Mouse (Mus musculus): ENCODE data around the gene Mrnip.
"Not testable (repeated sequence)": the region's sequence is repeated elsewhere in the genome, so short reads cannot be mapped to it uniquely, and the experiment has no call there.

Gene Mrnip

DNA sequence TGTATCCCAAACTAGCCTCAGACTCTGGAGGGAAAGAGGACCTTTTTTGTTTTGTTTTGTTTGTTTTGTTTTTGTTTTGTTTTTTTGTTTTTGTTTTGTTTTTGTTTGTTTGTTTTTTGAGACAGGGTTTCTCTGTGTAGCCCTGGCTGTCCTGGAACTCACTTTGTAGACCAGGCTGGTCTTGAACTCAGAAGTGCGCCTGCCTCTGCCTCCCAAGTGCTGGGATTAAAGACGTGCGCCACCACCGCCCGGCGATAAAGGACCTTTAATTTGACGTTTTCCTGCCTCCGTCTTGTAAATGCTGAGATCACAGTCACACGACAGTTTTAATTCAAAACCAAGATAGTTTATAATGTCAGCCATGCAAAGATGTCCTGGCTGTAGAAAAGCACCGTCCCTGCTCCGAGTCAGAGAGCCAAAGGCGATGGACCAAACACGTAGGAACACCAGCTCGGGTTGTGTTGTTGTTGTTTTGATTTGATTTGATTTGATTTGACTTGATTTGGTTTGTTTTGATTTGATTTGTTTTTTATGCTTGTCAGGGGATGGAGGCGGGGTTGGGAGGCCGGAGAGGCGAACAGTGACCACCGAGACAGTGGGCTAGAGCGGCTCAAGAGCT, at the start of gene Mrnip:
Gene Mrnip, plus strand, starts transcription at position 334 of the 619 bp plus-strand sequence.
- not testable (repeated sequence) for DNase-seq (ENCODE audit: low read depth in 1 of 2, low spot score in 2 of 2)

DNA sequence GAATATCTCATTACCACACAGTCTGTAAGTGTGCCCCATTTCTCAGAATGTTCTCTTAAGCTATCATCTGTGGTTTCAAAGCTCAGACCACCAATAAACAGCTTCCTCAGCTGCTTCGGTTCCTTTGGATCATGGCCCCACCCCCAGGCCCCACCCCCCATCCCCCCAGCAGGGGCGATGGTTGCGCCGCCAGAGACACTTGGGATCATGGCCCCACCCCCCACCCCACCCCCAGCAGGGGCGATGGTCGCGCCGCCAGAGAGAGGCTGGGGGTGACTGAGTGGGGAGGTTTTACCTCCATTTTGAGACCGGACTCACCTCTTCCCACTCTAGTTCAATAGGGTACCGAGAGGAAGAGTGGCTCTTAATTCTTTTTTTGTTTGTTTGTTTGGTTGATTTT, 46.5 kb upstream of the Mrnip start:
- DNase-seq (ENCODE audit: low read depth in 1 of 2, low spot score in 2 of 2), result no peak

GRCm38 (mm10) chr11:50130811-50131766, 43.2 kb upstream of the Mrnip start, which contains the start of gene Tbc1d9b:
Gene Tbc1d9b (plus strand): TSS chr11:50131396.
- peak; percentile 52 to 82 for DNase-seq (ENCODE audit: low read depth in 1 of 2, low spot score in 2 of 2)

DNA sequence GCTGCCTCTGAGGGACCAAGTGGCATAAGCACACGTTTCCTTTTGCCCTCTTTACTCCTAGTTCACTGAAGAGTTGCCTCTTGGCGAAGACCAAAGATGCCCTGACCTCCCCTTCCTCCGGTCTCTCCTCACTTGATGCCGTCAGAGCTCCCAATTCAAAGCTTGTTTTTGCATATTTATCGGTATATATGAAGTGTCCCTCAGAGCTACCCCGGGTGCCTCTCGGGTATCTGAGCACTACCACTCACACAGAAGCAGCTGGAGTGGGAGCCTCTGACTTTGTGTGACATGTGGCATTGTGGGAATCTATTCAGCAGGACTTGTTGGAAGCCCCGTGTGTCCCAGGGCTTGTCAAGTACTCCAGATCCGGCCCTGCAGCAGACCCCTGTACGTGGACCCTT, 42.4 kb upstream of the Mrnip start:
- no peak for DNase-seq (ENCODE audit: low read depth in 1 of 2, low spot score in 2 of 2)

GRCm38 (mm10) chr11:50132265-50132664, 42.0 kb upstream of the Mrnip start:
- DNase-seq (ENCODE audit: low read depth in 1 of 2, low spot score in 2 of 2), result no peak

- no peak for DNase-seq (ENCODE audit: low read depth in 1 of 2, low spot score in 2 of 2)
Measured at GRCm38 (mm10) chr11:50134136-50134859, 39.9 kb upstream of the Mrnip start.

- DNase-seq (ENCODE audit: low read depth in 1 of 2, low spot score in 2 of 2), result no peak
Measured at GRCm38 (mm10) chr11:50138206-50138822, 35.9 kb upstream of the Mrnip start.

- DNase-seq (ENCODE audit: low read depth in 1 of 2, low spot score in 2 of 2), result no peak
Measured at GRCm38 (mm10) chr11:50139571-50139970, 34.7 kb upstream of the Mrnip start.

- no peak for DNase-seq (ENCODE audit: low read depth in 1 of 2, low spot score in 2 of 2)
Measured at GRCm38 (mm10) chr11:50145529-50145928, 28.7 kb upstream of the Mrnip start.

DNA sequence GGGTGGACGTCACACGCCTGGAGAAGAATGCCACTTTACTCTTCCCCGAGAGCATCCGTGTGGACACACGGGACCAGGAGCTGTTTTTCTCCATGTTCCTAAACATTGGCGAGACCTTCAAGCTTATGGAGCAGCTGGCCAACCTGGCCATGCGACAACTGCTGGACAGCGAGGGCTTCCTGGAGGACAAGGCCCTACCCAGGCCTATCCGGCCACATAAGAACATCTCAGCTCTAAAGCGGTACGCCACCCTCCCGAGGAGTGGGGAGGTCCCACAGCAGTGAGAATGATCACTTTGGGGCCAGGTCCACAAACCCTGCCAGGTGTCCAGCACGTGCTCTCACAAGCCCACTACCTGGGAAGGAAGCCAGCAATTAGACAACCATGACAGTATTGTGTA, 28.1 kb upstream of the Mrnip start:
- DNase-seq (ENCODE audit: low read depth in 1 of 2, low spot score in 2 of 2), result no peak

DNA sequence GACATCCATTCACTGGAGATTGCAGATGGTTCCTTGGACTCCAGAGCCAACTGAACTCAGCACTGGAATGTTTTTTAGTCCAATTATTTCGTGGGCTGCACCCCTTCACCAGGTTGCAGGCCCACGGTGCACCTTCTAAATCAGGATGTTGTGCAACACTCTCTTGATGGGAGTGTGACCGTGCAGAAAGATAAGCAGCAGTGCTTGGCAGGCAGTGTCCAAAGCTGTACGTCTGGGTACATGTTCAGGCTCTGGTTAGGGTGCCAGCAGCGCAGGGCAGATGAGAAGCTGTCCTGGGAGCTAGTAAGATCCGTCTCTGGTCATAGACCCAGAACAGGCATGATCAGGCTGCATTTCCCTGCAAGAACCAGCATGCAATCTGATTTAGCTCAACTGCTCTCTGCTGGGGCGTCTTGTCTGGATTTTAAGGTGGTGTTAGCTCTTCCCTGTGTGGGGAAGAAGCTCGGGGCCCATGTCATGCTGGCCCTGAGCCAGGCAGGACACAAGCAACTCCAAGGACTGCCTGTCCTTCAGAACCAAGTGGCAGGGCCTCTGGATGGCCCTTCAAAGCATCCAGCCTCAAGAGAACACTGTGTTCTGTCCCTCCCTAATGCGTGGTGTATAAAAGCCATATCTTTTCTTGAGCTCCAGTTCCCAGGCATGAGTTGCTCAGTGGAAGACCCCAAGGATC, 26.8 kb upstream of the Mrnip start:
- no peak for DNase-seq (ENCODE audit: low read depth in 1 of 2, low spot score in 2 of 2)

GRCm38 (mm10) chr11:50147958-50148476, 26.2 kb upstream of the Mrnip start:
- DNase-seq (ENCODE audit: low read depth in 1 of 2, low spot score in 2 of 2), result no peak

- no peak for DNase-seq (ENCODE audit: low read depth in 1 of 2, low spot score in 2 of 2)
Measured at GRCm38 (mm10) chr11:50149200-50149599, 25.0 kb upstream of the Mrnip start.

DNA sequence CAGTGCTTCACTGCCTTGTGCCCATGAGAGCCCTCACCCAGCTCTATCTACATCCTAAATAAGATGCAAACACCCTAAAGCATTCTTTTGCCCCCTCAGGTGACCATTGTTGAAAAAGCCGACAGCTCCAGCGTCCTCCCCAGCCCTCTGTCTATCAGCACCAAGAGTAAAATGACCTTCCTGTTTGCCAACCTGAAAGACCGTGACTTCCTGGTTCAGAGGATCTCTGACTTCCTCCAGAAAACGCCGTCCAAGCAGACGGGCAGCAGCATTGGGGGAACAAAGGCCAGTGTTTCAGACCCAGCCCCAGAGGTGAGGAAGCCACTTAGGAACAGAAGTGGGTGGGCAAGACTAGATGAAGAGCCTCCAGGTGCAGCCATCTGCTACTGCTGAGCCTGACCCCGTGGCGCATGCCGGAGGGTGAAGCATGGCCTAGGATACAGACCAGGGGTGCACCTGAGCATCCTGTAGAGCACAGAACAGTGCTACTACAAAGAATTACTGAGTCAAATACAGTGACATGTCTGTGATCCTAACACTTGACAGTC, 24.6 kb upstream of the Mrnip start:
- DNase-seq (ENCODE audit: low read depth in 1 of 2, low spot score in 2 of 2), result no peak

- DNase-seq (ENCODE audit: low read depth in 1 of 2, low spot score in 2 of 2), result no peak
Measured at GRCm38 (mm10) chr11:50151374-50151773, 22.9 kb upstream of the Mrnip start.

- no peak for DNase-seq (ENCODE audit: low read depth in 1 of 2, low spot score in 2 of 2)
Measured at GRCm38 (mm10) chr11:50154166-50154565, 20.1 kb upstream of the Mrnip start.

DNA sequence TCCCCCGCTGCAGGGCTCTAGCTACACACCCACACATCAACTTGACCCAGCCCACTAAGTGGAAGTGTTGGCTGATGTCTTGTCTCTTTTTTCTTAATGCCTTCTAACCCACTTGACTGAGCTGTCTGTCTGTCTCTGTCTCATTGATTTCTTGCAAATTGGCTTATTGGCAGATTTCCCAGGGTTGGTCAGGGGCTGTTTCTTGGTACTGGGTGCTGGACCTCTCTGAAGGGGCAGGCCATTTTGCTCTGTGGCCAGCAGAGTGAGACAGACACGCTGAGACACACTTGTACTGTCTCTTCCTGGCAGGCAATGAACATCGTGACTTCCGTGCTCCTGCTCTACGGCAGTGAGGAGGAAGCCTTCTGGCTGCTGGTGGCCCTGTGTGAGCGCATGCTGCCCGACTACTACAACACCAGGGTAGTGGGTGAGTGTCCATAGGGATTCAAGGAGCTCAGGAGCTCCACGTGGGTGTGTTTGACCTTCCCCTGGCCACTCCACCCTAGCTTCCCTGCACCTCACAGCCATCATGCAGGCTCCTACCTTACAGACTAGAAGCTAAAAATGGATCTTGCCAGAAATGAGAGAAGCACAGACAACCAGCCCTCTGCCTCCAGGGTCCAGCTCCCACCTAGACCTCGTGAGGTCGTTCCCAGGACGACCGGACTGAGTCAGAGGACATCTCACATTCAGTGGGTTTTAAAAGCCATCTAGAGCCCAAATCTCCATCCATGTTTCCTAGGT, 19.3 kb upstream of the Mrnip start:
- no peak for DNase-seq (ENCODE audit: low read depth in 1 of 2, low spot score in 2 of 2)

- DNase-seq (ENCODE audit: low read depth in 1 of 2, low spot score in 2 of 2), result no peak
Measured at GRCm38 (mm10) chr11:50155785-50156184, 18.5 kb upstream of the Mrnip start.

- no peak for DNase-seq (ENCODE audit: low read depth in 1 of 2, low spot score in 2 of 2)
Measured at GRCm38 (mm10) chr11:50156725-50157258, 17.5 kb upstream of the Mrnip start.

All from monocyte, adult 2 months (primary cell).